Mouse (Mus musculus): Measurements from ENCODE around the gene Abhd17c.

The Abhd17c gene

DNA sequence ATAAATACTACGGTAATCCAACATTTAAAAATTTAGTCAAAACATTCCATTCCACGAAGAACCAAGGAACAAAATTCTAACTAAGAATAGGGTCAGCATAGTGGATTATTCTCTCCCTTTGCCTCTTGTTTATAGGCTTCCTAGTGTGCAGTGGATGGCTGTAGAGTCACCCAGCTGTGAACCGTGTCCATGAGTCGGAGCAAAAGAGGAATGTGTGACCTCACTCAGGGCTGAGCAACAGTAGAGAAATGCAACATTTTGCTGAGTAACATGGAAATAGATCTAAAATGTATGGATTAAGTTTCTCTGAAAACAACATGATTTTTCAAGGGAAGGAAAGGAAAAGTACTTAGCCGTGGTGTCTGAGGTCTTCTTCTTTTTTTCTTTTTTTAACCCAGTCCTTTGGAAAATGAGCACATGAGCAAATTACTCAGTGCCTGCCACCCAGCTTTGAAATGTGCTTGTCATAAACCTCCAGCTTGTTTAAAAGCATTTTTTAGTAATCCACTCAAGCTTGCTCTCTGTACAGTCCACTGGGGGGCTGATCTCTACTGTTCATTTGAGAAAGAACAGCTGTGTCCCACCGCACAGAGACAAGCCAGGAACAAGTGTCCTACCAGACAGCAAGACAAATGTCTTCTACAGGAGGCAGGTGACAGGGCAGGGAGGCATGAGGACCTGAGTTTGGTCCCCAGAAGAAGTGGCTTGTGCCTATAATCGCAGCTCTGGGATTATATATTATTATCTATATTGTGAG is 74.3 kb downstream of the Abhd17c start:
- DNase-seq (ENCODE audit: low spot score in 2 of 2) = no peak

DNA sequence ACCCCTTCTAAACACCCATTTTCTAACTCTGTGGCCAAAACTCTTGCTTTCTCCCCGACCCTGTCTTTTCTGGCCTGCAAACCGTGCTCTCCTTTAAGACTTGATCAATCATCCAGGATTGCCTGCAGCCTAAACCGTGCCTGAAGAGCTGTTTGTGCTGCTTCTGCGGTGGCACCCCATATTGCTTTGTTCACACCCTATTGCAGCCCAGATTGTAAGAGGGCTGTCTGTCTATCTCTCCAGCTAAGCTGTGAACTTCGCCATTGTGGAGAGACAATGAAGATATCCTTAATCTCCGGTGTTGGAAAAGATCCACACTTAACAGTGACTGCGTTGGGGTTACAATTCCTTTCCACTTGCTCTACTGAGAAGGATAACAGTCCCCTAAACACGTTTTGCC is 77.4 kb downstream of the Abhd17c start:
- DNase-seq (ENCODE audit: low spot score in 2 of 2) = no peak

DNA sequence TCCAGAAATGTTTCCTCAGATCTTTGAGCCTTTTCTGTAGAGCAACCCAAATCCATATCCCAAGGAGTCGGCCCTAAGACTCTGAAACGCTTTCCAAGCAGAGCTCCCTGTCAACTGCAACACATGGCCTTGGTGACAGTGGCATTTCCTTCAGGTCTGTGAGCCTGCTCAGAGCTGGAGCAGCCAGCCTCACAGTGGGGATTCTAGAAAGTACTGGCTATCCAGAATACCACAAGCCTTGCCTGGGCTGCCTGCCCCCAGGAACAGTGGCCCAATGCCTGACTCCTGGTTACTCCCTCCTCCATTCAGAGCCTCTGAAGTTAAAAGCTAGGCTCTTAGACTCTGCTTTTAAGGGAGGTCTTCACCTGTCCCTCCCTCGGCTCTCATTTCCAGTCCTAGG is 77.8 kb downstream of the Abhd17c start:
- no peak for DNase-seq (ENCODE audit: low spot score in 2 of 2)

DNA sequence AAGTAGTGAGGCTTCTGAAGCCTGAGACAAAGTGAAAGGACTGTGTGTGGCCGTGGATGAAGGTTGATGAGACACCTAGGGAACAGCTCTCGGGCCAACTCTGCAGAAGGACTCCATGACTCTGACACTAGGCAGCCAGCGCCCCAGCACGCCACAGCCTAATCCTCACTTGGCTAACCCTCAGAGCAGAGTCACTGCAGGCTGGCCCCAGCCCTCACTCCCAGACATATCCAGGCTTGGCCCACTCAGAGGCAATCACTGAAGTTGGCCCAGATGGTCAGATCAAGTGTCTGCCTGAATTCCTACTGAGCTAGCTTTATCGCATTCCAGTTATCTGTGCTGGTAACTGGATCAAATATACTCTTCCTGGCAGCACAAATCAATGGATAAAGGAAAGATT is 82.8 kb downstream of the Abhd17c start:
- no peak for DNase-seq (ENCODE audit: low spot score in 2 of 2)

DNA sequence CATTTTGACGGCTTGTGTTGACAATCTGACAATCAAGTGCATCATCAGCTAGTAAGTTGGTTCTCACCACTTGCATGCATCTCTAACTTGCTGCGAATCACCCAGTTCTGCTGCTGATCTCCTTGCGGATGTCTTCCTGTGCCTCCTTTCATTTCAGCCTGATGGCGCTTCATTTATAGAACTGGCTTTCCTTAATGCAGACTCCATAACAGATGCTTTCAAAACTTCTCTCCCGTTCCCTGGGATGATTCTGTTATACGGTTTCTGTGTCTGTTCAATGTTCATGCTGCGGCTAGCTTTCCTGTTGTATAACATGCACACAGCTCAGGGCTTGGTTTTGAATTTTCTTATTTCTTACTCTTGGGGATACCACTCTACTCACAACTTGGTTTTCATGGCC is 91.9 kb downstream of the Abhd17c start:
- DNase-seq (ENCODE audit: low spot score in 2 of 2) = no peak

Data from spleen, postnatal 10 days (tissue).